Comparison of ENCODE assay signal across 11 mouse cellular contexts in the genomic region with DNA sequence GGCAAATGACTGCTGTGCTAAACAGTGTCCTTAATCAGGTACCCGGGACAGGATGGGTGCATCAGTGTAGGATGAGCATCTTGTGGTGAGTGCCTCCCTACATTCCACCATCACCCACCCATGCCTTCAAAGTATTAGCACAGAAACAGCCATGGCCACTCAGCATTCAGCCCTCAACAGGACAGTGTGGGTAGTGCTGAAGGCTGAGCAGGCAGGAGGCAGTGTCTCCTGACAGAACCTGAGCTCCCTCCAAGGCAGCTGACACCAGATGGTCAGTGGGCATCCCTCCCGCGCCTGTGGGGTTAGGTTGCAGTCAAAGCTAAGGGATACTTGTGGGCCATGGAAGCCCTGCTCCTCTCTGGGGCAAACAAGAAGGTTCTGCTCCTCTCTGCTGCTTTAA.
DNase-seq lines count a peak whose midpoint lies in the region; ATAC-seq lines count a peak whose summit lies in the region.
"Had no signal": no experiment of that assay in that cellular context is flagged by ENCODE, and none has a peak within 500 bp of the region (broad histone marks: within the 10 kb centered on the region; RNA-seq: fewer than 3 reads in every experiment).

No protein-coding gene starts in this region.

- WGBS in midbrain, embryonic 12.5 days: 66% methylated on average over 3 of the region's 3 CpGs
- 81% methylated on average over 3 of the region's 3 CpGs for WGBS in midbrain, embryonic 10.5 days
- WGBS in neural tube, embryonic 15.5 days: 85% methylated on average over 3 of the region's 3 CpGs

- no peak overlapping the region for H3K4me2 ChIP-seq in midbrain, embryonic 12.5 days (replicated peaks)
- H3K4me2 ChIP-seq in neural tube, embryonic 15.5 days: no peak overlapping the region
- H3K4me2 ChIP-seq: heart, embryonic 15.5 days had no signal

- no peak overlapping the region for H3K9ac ChIP-seq in midbrain, embryonic 12.5 days (replicated peaks)
- H3K9ac ChIP-seq in neural tube, embryonic 15.5 days (replicated peaks): no peak overlapping the region
- H3K9ac ChIP-seq: heart, embryonic 15.5 days; liver, embryonic 14.5 days had no signal

- no peak overlapping the region for H3K4me3 ChIP-seq in midbrain, embryonic 12.5 days
- H3K4me3 ChIP-seq in midbrain, embryonic 10.5 days: no peak overlapping the region
- no peak overlapping the region for H3K4me3 ChIP-seq in neural tube, embryonic 15.5 days (replicated peaks)
- H3K4me3 ChIP-seq: heart, embryonic 15.5 days had no signal

- peak; percentile 73 for ATAC-seq in frontal cortex, adult (ENCODE audit: low TSS enrichment)
- ATAC-seq in midbrain, embryonic 12.5 days (ENCODE audit: low FRiP score, low read depth): 0 out of 2 replicates have a peak, but pooled peaks have one; percentile 10
- ATAC-seq in neural tube, embryonic 15.5 days (ENCODE audit: low FRiP score): no peak
- ATAC-seq: CD4-positive, CD25-positive, alpha-beta regulatory T cell, adult 4 months had no signal

- H3K9me3 ChIP-seq in midbrain, embryonic 12.5 days: no peaks in the 10 kb centered on the region
- no peaks in the 10 kb centered on the region for H3K9me3 ChIP-seq in midbrain, embryonic 10.5 days (replicated peaks)
- no peaks in the 10 kb centered on the region for H3K9me3 ChIP-seq in neural tube, embryonic 15.5 days (replicated peaks)
- H3K9me3 ChIP-seq: heart, embryonic 15.5 days had no signal

- no peaks in the 10 kb centered on the region for H3K4me1 ChIP-seq in midbrain, embryonic 12.5 days
- no peaks in the 10 kb centered on the region for H3K4me1 ChIP-seq in midbrain, embryonic 10.5 days
- H3K4me1 ChIP-seq in neural tube, embryonic 15.5 days: no peaks in the 10 kb centered on the region

- DNase-seq in frontal cortex, postnatal 10 days (ENCODE audit: low spot score in 2 of 2): no peak
- DNase-seq in midbrain, embryonic 10.5 days (ENCODE audit: low spot score): no peak
- peak; percentile 27 to 53 for DNase-seq in gastrocnemius, postnatal 4 days (ENCODE audit: low spot score in 2 of 2)
- DNase-seq in retina, postnatal 1 day: peak; percentile 30
- no peak for DNase-seq in thymus, postnatal 0 days (ENCODE audit: low spot score)

- no peak overlapping the region for H3K27ac ChIP-seq in midbrain, embryonic 12.5 days (replicated peaks)
- no peak overlapping the region for H3K27ac ChIP-seq in midbrain, embryonic 10.5 days (replicated peaks)
- no peak overlapping the region for H3K27ac ChIP-seq in neural tube, embryonic 15.5 days (replicated peaks)
- H3K27ac ChIP-seq: heart, embryonic 15.5 days; liver, embryonic 14.5 days had no signal

- H3K27me3 ChIP-seq in midbrain, embryonic 12.5 days: no peaks in the 10 kb centered on the region
- no peaks in the 10 kb centered on the region for H3K27me3 ChIP-seq in midbrain, embryonic 10.5 days (ENCODE audit: low read depth, poor library complexity, severe bottlenecking)
- no peaks in the 10 kb centered on the region for H3K27me3 ChIP-seq in neural tube, embryonic 15.5 days (replicated peaks)
- H3K27me3 ChIP-seq: heart, embryonic 15.5 days had no signal

- peaks cover 46% of the 10 kb centered on the region for H3K36me3 ChIP-seq in midbrain, embryonic 12.5 days
- H3K36me3 ChIP-seq in midbrain, embryonic 10.5 days: peaks cover 72% of the 10 kb centered on the region
- H3K36me3 ChIP-seq in neural tube, embryonic 15.5 days: peaks cover 39% of the 10 kb centered on the region

Comparison
In these comparisons a context has a peak if more than half of its experiments do, and no peak if none do; other contexts are left out.
1. DNase-seq: peak in gastrocnemius, postnatal 4 days (2 of 2) and retina, postnatal 1 day (single experiment); none in frontal cortex, postnatal 10 days (0 of 2), midbrain, embryonic 10.5 days (single experiment) and thymus, postnatal 0 days (single experiment).